Mouse (Mus musculus): ENCODE measurements around the gene Vmn1r229.

The Vmn1r229 gene

GRCm38 (mm10) chr17:20811255-20811654 is at the start of gene Vmn1r229:
TSS of gene Vmn1r229 (plus strand) at chr17:20811555.
- DNase-seq, result no peak

DNA sequence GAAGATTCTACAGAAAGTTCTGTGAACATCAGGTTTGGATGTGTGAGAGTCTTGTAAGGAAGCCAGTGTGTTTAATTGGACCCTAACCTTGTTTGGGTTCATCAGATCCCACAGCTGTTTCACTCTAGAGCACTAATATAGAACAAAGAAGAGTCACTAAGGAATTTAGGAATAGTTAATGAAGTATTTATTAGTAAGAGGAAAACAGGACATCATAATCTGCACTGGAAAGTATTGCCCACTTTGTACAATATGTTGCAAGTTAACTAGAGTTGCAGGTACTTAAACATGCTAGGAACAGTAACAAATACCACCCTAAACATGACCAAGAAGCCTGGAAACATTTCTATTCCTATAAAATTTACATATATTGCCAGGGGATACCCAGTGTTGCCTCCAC is 25.3 kb upstream of the Vmn1r229 start, which contains the start of gene Vmn1r228:
Gene Vmn1r228, minus strand, starts transcription at position 101 of the 400 bp plus-strand sequence.
- no peak for DNase-seq

DNA sequence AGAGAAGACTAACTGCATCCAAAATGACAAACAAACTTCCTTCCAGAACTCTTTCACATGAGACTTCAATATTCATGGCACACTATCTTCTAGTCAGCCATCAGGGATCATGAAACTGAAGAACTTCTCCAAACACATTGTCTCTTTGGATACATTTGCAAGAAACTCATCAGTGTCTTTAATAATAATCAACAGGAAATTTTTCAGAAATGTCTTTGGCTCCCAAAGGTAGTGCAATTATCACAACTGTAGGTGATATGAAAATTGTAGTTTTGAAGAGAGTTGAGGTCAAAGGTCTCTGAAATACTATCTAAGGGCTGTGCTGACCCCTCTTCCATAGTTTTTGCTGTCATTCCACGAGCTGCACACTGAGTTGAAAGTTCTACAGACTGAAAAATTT is 28.8 kb downstream of the Vmn1r229 start, which contains the start of gene Vmn1r230:
Gene Vmn1r230, plus strand, starts transcription at position 301 of the 400 bp plus-strand sequence.
- no peak for DNase-seq

Measured in cerebellum, postnatal 36 days (tissue).